Mouse (Mus musculus) right cerebral cortex, postnatal 10 days (tissue): Measurements from ENCODE around the gene Asb6.

ENCODE experiments used
- DNase-seq, 2 experiments: peaks; one replicate each; pipeline ENCODE4 v3.0.0; 2021; ENCODE audit warnings: low spot score in 2 of 2

Asb6 gene

GRCm38 (mm10) chr2:30796382-30796781 lies 33.8 kb downstream of the Asb6 start:
- DNase-seq, result peak; percentile 95 to 97

GRCm38 (mm10) chr2:30795889-30796275 lies 34.3 kb downstream of the Asb6 start:
- peak in 1 of 2 experiments; percentile 54 for DNase-seq

GRCm38 (mm10) chr2:30795271-30795888 lies 34.8 kb downstream of the Asb6 start:
- DNase-seq, result no peak

GRCm38 (mm10) chr2:30794179-30795108 lies 35.7 kb downstream of the Asb6 start:
- DNase-seq, result peak; percentile 94 to 96

DNA sequence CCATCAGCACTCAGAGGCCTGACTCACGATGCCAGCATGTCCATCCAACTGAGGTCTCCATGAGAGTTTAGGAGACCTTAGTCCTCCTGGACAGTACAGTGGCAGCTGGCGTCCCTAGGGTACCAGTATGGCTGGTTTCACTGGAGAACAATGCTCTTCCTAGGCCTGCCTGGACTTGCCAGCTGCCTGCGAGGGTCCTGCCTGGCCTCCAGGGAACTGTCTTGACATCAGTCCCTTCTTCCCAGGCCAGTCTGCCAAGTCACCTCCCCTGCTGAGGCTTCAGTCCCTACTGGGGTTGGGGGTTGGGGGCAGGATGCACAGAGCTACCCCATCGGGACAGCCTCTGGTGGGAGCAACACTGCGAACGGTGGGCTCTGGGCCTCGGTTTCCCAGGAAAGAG lies 38.1 kb downstream of the Asb6 start:
- no peak for DNase-seq

DNA sequence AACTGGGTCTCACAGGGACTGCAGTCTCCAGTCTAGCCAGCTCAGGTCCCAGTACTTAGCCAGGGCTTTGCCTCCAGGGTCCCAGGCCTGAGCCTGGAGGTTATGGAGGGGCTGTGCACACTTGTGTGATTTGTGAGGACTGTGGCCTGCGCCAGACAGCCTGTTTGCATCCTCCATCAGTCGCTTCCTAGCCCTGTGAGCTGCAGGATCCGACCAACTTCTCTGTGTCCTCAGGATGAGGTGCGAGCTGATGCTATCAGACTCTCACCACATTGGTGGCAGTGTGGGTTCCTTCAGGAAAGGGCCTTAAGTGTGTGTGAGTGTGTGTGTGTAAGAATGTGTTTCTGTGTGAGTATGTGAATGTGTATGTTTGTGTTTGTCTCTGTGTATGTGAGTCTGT lies 42.7 kb downstream of the Asb6 start:
- no peak for DNase-seq

GRCm38 (mm10) chr2:30784078-30784994 lies 45.8 kb downstream of the Asb6 start:
- no peak for DNase-seq

GRCm38 (mm10) chr2:30783346-30783745 lies 46.8 kb downstream of the Asb6 start:
- peak; percentile 90 to 94 for DNase-seq

DNA sequence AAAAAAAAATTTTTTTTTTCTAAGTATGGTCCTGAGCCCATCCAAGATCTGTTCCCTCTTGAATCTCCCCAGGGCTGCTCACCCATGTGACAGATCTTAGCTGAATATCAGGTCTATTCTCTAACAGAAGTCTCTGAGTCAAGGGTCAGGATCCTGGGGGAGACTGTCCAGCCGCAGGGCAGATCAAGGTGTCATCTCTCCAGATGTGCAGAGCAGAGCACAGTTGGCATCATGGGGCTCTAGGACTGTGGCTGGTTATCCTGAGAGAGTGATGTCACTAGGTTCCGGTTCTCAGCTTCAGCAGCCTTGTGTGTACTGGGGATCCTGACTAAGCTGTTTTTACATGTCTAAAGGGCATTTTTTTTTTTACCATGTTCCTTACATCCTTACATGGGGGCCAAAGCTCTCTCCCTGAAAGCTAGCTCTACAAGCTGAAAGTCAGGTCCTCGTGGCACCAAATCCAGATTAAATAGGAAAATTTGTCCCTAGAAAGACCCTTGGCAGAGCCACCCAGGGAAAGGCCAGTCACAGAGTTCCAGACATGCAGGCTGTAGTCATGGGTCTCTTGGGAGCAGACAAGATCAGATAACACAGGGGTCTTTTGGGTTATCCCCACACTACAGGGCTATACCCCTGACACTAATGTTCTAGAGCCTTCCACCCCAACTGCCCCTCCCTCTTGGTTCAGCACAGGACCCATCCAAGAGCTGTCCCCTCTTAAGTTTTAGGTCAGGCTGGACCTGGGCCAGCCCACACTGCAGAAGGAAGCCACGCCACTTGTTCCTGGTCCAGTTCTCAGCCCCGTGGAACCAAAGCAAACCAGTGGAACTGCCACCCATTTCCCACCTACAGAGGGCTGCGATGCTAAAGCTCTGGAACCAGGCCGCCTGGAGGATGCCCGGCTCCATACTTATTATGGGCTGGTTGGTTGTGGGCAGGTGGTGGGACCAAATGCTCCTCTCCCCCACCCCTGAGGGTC lies 47.5 kb downstream of the Asb6 start:
- DNase-seq, result no peak

- no peak for DNase-seq
Measured at GRCm38 (mm10) chr2:30779241-30779640, 50.9 kb downstream of the Asb6 start.

DNA sequence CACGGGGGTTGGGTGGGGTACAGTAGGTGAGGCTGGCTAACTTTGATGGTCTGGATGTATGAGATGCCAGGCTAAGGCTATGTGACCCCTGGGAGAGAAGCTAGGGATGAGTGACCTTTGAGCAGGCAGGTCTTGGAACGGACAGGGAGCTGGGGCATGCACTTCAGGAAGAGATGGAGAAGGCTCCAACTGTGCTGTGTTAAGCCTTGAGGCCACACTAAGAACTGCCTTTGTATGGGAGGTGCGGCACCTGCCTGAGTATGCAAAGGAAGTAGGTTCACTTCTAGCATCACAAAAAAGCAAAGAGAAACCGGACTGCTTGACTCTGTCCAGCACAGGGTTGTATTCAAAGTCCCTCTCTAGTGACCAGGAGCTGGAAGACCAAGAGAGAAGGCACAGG lies 51.9 kb downstream of the Asb6 start:
- DNase-seq, result no peak

- no peak for DNase-seq
Measured at GRCm38 (mm10) chr2:30777266-30777665, 52.9 kb downstream of the Asb6 start.

DNA sequence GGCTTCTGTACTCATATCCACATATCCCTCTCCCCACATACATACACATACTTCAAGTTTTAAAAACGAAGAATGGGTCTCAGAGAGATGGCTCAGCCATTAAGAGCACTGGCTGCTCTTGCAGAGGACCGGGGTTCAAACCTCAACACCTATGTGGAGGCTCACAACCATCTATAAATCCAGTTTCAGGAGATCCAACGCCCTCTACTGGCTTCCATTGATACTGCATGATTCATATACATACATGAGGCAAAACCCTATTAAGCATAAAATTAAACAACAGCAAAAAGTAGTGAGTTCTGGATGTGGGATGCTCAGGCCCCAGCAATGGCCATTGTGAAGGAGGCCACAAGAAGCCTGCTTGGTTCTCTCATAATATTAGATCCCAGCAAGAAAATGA lies 54.2 kb downstream of the Asb6 start:
- DNase-seq, result no peak

DNA sequence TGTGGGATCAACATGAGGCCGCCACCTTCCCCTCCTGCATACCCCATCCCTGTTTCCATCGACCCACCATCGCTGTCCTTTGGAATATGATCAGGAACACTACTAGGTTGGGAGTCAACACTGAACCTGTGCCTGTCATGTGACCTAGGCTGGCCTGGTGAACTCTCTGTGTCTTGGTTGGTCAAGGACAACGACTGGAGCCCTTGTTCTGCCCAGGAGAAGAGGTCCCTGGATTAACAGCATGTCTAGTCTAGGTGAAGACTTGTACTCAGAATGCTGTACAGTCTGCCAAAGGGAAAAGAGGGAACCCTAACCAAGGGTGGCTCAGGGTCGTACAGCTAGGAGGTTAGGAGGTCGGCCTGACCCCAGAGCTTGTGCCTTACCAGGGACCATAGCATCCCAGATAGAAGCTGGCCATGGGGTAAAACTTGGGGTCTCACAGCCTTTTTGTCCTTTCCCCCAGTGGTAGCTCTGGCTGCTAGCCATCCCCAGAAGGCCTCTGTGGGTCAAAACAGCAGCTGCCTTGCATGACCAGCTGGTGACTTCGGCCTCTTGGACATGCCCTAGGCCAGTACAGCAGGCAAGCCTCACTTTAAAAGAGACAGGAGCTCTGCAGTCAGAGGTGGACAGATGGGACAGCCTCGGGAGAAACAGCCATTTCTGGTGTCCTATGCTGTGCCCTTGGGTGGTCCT lies 56.7 kb downstream of the Asb6 start:
- DNase-seq, result no peak
